Mouse (Mus musculus): ENCODE measurements at regions not wholly inside any gene's neighbourhood (a gene's known extent, or its start where the extent isn't known, plus 50 kb on each side); places are given as distances from the start of the nearest gene placed in this dataset.

GRCm38 (mm10) chr2:169213314-169213713, 257.9 kb upstream of the Zfp64 start:
- Histone ChIP-seq H3K4me3 (replicated peaks; ENCODE audit: low read length) (no peak overlapping the region), H3K36me3 (replicated peaks; ENCODE audit: control insufficient read depth, insufficient read depth) (no peaks in the 10 kb centered on the region), H3K4me2 (replicated peaks) (no peak overlapping the region), H3K4me1 (replicated peaks; ENCODE audit: control insufficient read depth, insufficient read depth, low read length) (0 out of 2 replicates have a peak, but pooled peaks cover 6% of the 10 kb centered on the region), H3K9ac (no peak overlapping the region), H3K27ac (no peak overlapping the region), H3K27me3 (ENCODE audit: control insufficient read depth, insufficient read depth, low read length) (no peaks in the 10 kb centered on the region), H3K9me3 (ENCODE audit: control insufficient read depth, low read length) (peaks cover 5% of the 10 kb centered on the region; the same call in 1 of the 2 replicates)
- DNase-seq (ENCODE audit: low spot score), result no peak
- WGBS, result 49% methylated on average over 10 of the region's 10 CpGs
- ATAC-seq (ENCODE audit: low FRiP score), result no peak

GRCm38 (mm10) chr2:169212676-169213257, 257.4 kb upstream of the Zfp64 start:
- Histone ChIP-seq H3K9me3 (ENCODE audit: control insufficient read depth, low read length) (peaks cover 5% of the 10 kb centered on the region; the same call in 1 of the 2 replicates), H3K27me3 (ENCODE audit: control insufficient read depth, insufficient read depth, low read length) (no peaks in the 10 kb centered on the region), H3K9ac (no peak overlapping the region), H3K27ac (no peak overlapping the region), H3K4me3 (replicated peaks; ENCODE audit: low read length) (no peak overlapping the region), H3K4me1 (replicated peaks; ENCODE audit: control insufficient read depth, insufficient read depth, low read length) (0 out of 2 replicates have a peak, but pooled peaks cover 6% of the 10 kb centered on the region), H3K36me3 (replicated peaks; ENCODE audit: control insufficient read depth, insufficient read depth) (no peaks in the 10 kb centered on the region), H3K4me2 (replicated peaks) (no peak overlapping the region)
- no peak for ATAC-seq (ENCODE audit: low FRiP score)
- 40% methylated on average over 3 of the region's 3 CpGs for WGBS
- no peak for DNase-seq (ENCODE audit: low spot score)

- no peaks in the 10 kb centered on the region for H3K27me3 ChIP-seq (ENCODE audit: control insufficient read depth, insufficient read depth, low read length)
- 0 out of 2 replicates have a peak, but pooled peaks have one; percentile 27 for ATAC-seq (ENCODE audit: low FRiP score)
- H3K9me3 ChIP-seq (ENCODE audit: control insufficient read depth, low read length), result no peaks in the 10 kb centered on the region
- no peak overlapping the region for H3K4me3 ChIP-seq (replicated peaks; ENCODE audit: low read length)
- no peak for DNase-seq (ENCODE audit: low spot score)
- H3K27ac ChIP-seq, result no peak overlapping the region
- 46% methylated on average over 19 of the region's 19 CpGs for WGBS
- peaks cover 6% of the 10 kb centered on the region; the same call in 1 of the 2 replicates for H3K4me1 ChIP-seq (replicated peaks; ENCODE audit: control insufficient read depth, insufficient read depth, low read length)
- H3K9ac ChIP-seq, result 0 out of 2 replicates have a peak overlapping the region, but pooled peaks have one; percentile 4
- H3K4me2 ChIP-seq (replicated peaks), result peak overlapping the region; percentile 28
- H3K36me3 ChIP-seq (replicated peaks; ENCODE audit: control insufficient read depth, insufficient read depth), result no peaks in the 10 kb centered on the region
These were observed 248.9 kb upstream of the Zfp64 start for GRCm38 (mm10) chr2:169204254-169204752.

GRCm38 (mm10) chr2:169191974-169192373, 236.6 kb upstream of the Zfp64 start:
- no peaks in the 10 kb centered on the region for H3K36me3 ChIP-seq (replicated peaks; ENCODE audit: control insufficient read depth, insufficient read depth)
- peak overlapping the region; percentile 34; the same call in 1 of the 2 replicates for H3K27ac ChIP-seq
- no peak overlapping the region for H3K9ac ChIP-seq
- no peaks in the 10 kb centered on the region for H3K9me3 ChIP-seq (ENCODE audit: control insufficient read depth, low read length)
- WGBS, result 77% methylated on average over 7 of the region's 7 CpGs
- ATAC-seq (ENCODE audit: low FRiP score) (no peak), DNase-seq (ENCODE audit: low spot score) (no peak)
- H3K4me1 ChIP-seq (replicated peaks; ENCODE audit: control insufficient read depth, insufficient read depth, low read length), result 0 out of 2 replicates have a peak, but pooled peaks cover 4% of the 10 kb centered on the region
- no peaks in the 10 kb centered on the region for H3K27me3 ChIP-seq (ENCODE audit: control insufficient read depth, insufficient read depth, low read length)
- no peak overlapping the region for H3K4me3 ChIP-seq (replicated peaks; ENCODE audit: low read length)
- no peak overlapping the region for H3K4me2 ChIP-seq (replicated peaks)

- no peak overlapping the region for H3K4me2 ChIP-seq (replicated peaks)
- 55% methylated on average over 10 of the region's 10 CpGs for WGBS
These were observed 236.1 kb upstream of the Zfp64 start for GRCm38 (mm10) chr2:169191465-169191864.

GRCm38 (mm10) chr2:169177565-169177964, 222.2 kb upstream of the Zfp64 start:
- H3K4me1 ChIP-seq (replicated peaks; ENCODE audit: control insufficient read depth, insufficient read depth, low read length), result no peaks in the 10 kb centered on the region
- DNase-seq (ENCODE audit: low spot score), result no peak
- H3K9me3 ChIP-seq (ENCODE audit: control insufficient read depth, low read length), result no peaks in the 10 kb centered on the region
- H3K9ac ChIP-seq, result no peak overlapping the region
- H3K27ac ChIP-seq, result no peak overlapping the region
- 81% methylated on average over 3 of the region's 3 CpGs for WGBS
- ATAC-seq (ENCODE audit: low FRiP score), result no peak
- H3K36me3 ChIP-seq (replicated peaks; ENCODE audit: control insufficient read depth, insufficient read depth), result no peaks in the 10 kb centered on the region
- no peak overlapping the region for H3K4me3 ChIP-seq (replicated peaks; ENCODE audit: low read length)
- no peaks in the 10 kb centered on the region for H3K27me3 ChIP-seq (ENCODE audit: control insufficient read depth, insufficient read depth, low read length)
- no peak overlapping the region for H3K4me2 ChIP-seq (replicated peaks)

More at GRCm38 (mm10) chr2:169191465-169191864, 236.1 kb upstream of the Zfp64 start:
- no peaks in the 10 kb centered on the region for H3K27me3 ChIP-seq (ENCODE audit: control insufficient read depth, insufficient read depth, low read length)
- ATAC-seq (ENCODE audit: low FRiP score) (no peak), DNase-seq (ENCODE audit: low spot score) (no peak)
- H3K27ac ChIP-seq, result peak overlapping the region; percentile 34; the same call in 1 of the 2 replicates
- no peaks in the 10 kb centered on the region for H3K9me3 ChIP-seq (ENCODE audit: control insufficient read depth, low read length)
- H3K9ac ChIP-seq, result no peak overlapping the region
- H3K4me3 ChIP-seq (replicated peaks; ENCODE audit: low read length), result no peak overlapping the region
- no peaks in the 10 kb centered on the region for H3K36me3 ChIP-seq (replicated peaks; ENCODE audit: control insufficient read depth, insufficient read depth)
- H3K4me1 ChIP-seq (replicated peaks; ENCODE audit: control insufficient read depth, insufficient read depth, low read length), result 0 out of 2 replicates have a peak, but pooled peaks cover 4% of the 10 kb centered on the region

- Histone ChIP-seq H3K27ac (no peak overlapping the region), H3K36me3 (replicated peaks; ENCODE audit: control insufficient read depth, insufficient read depth) (no peaks in the 10 kb centered on the region), H3K27me3 (ENCODE audit: control insufficient read depth, insufficient read depth, low read length) (no peaks in the 10 kb centered on the region), H3K4me1 (replicated peaks; ENCODE audit: control insufficient read depth, insufficient read depth, low read length) (no peaks in the 10 kb centered on the region), H3K9ac (no peak overlapping the region), H3K4me2 (replicated peaks) (no peak overlapping the region), H3K4me3 (replicated peaks; ENCODE audit: low read length) (no peak overlapping the region), H3K9me3 (ENCODE audit: control insufficient read depth, low read length) (no peaks in the 10 kb centered on the region)
- no peak for ATAC-seq (ENCODE audit: low FRiP score)
- no peak for DNase-seq (ENCODE audit: low spot score)
- WGBS, result 74% methylated on average over 5 of the region's 5 CpGs
These were observed 213.4 kb upstream of the Zfp64 start for GRCm38 (mm10) chr2:169168795-169169194.

- DNase-seq (ENCODE audit: low spot score), result no peak
- 81% methylated on average over 6 of the region's 6 CpGs for WGBS
- H3K4me3 ChIP-seq (replicated peaks; ENCODE audit: low read length), result no peak overlapping the region
These were observed 213.0 kb upstream of the Zfp64 start for GRCm38 (mm10) chr2:169168376-169168775.

GRCm38 (mm10) chr2:169161651-169162050, 206.3 kb upstream of the Zfp64 start:
- ATAC-seq (ENCODE audit: low FRiP score), result no peak
- Histone ChIP-seq H3K27ac (no peak overlapping the region), H3K36me3 (replicated peaks; ENCODE audit: control insufficient read depth, insufficient read depth) (no peaks in the 10 kb centered on the region), H3K9me3 (ENCODE audit: control insufficient read depth, low read length) (no peaks in the 10 kb centered on the region), H3K9ac (no peak overlapping the region), H3K4me1 (replicated peaks; ENCODE audit: control insufficient read depth, insufficient read depth, low read length) (peaks cover 17% of the 10 kb centered on the region), H3K4me2 (replicated peaks) (no peak overlapping the region), H3K27me3 (ENCODE audit: control insufficient read depth, insufficient read depth, low read length) (no peaks in the 10 kb centered on the region), H3K4me3 (replicated peaks; ENCODE audit: low read length) (no peak overlapping the region)
- no peak for DNase-seq (ENCODE audit: low spot score)
- 69% methylated on average over 8 of the region's 8 CpGs for WGBS

More at GRCm38 (mm10) chr2:169168376-169168775, 213.0 kb upstream of the Zfp64 start:
- no peak overlapping the region for H3K4me2 ChIP-seq (replicated peaks)
- no peak overlapping the region for H3K9ac ChIP-seq
- ATAC-seq (ENCODE audit: low FRiP score), result no peak
- H3K4me1 ChIP-seq (replicated peaks; ENCODE audit: control insufficient read depth, insufficient read depth, low read length), result no peaks in the 10 kb centered on the region
- no peaks in the 10 kb centered on the region for H3K36me3 ChIP-seq (replicated peaks; ENCODE audit: control insufficient read depth, insufficient read depth)
- H3K27me3 ChIP-seq (ENCODE audit: control insufficient read depth, insufficient read depth, low read length), result no peaks in the 10 kb centered on the region
- H3K9me3 ChIP-seq (ENCODE audit: control insufficient read depth, low read length), result no peaks in the 10 kb centered on the region
- no peak overlapping the region for H3K27ac ChIP-seq

Data from hindbrain, embryonic 14.5 days (tissue).